Mouse (Mus musculus) monocyte, adult 2 months (primary cell): ENCODE results near the gene Spef2.

Experiments used
- DNase-seq, 2 experiments: peaks; one replicate each; pipeline ENCODE4 v3.0.0; 2022; ENCODE audit warnings: low spot score in 2 of 2, low read depth in 1 of 2

The Spef2 gene

DNA sequence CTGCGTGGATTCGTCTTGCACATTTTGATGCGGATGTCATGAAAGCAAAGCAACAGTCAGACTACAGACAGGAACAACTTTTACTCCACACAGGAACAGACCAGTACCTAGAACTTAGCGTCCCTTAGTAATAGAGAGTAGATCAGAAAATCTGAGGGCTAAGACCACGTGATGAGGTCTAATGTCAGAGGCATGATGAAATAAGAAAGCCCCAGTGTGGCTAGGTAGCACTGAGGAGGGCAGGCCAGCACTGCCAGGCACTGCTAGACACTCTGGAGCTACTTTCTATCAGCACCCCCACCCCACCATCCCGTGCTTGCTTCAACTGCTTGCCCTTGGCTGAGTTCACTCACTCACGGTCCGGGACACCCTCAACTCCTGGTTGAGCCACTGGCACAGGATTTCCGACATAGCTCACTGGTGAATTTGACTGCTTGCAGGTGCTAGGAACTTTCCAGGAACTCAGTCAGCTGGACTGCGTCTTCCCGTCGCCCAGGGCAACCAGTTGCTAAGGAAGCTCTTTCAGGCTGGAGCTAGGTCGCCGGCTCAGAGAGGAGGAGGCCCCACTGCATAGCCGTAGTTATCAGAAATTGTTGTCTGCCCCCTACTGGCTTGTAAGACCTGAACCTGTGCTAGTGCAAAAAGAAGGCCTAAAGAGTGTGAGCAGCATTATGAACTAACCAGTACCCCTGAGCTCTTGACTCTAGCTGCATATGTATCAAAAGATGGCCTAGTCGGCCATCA, at the start of gene Spef2:
TSS of gene Spef2 (minus strand) at position 510 of the 744 bp plus-strand sequence.
- peak in 1 of 2 experiments; percentile 37 for DNase-seq

DNA sequence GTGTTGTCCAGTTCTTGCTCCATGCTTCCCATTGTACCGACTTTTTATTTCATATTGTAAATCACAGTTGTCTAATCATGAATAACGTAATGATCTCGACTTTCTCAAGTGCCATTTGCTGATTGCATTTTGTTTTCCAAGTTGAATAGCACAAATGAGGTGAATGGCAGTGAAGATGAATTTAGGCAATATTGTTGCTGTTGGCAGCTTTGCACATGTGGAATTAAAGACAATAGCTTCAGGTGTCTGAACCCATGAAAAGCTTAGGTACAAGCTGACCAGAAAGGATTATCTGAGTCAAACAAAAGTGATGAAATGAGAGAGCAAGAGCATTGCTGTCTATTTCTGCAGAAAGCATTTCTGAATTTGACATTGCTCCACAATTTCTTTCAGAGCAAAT, 45.5 kb upstream of the Spef2 start:
- DNase-seq = no peak

DNA sequence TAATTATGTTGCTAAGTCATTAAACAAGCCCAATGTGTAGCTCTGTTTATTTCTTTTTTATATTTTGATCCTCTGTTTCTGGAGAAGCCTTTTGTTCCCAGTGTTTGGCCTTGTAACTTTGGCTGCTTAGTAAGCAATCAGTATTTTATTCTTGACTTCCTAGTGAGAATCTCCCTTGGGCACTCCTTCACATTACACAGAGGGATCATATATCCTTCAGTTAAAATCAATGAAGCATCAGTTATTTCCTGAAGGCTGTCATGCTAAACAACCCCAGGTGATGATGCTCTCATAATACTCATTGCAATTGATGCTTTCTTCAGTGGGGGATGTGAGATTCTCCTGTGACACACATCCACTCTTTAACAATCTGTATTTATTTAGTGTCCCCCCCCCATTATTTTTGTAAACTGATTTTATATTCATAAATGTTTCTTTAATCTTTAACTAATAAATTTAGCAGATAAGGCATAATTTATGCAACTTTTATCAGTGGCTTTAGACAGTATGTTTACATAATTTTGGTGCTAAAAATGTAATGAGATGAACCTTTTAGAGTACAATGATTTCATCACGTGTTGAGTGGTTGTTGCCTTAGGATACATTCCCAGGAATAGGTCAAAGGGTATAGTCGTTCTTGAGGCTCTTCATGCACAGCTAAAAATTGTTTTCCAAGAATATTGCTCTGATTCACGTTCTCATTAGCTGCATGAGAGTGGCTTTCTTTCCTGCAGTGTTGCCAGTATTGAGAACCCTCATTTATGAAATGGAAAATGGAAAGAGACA, 39.8 kb upstream of the Spef2 start:
- DNase-seq = no peak

DNA sequence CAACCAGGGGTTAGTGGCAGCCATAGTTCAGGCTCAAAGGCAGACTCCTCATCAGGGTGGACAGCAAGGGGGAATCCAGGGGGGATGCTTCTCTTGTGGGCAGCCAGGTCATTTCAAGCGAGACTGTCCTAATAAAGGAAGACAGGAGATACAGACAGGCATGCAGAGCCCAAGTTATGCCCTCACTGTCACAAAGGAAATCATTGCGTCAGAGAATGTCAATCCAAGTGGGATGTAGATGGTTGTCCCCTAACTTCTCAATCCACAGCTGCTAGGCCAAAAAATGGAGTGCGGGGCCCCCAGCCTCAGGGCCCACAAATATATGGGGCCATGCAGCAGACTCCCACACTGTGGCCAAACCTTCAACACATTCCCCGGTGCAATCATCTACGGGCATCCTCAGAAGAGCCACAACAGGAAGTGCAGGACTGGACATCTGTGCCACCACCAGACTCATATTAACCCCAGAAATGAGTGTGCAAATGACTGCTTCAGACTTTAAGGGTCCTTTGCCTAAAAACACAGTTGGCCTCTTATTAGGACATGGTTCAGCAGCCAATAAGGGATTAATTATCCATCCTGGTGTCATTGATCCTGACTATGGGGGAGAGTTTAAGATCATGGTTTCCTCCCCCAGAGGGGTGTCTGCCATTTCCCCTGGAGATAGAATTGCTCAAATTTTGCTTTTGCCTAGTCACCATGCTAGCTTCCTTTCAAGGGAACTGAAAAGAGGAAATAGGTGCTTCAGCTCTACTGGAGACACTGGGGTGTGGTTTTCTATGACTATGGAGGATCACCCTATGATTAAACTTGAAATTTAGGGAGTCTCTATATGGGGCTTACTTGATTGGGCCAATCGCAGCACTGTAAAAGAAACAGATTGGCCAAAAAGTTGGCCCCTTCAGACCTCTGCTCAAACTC, 25.8 kb upstream of the Spef2 start:
- DNase-seq = peak in 1 of 2 experiments; percentile 30

DNA sequence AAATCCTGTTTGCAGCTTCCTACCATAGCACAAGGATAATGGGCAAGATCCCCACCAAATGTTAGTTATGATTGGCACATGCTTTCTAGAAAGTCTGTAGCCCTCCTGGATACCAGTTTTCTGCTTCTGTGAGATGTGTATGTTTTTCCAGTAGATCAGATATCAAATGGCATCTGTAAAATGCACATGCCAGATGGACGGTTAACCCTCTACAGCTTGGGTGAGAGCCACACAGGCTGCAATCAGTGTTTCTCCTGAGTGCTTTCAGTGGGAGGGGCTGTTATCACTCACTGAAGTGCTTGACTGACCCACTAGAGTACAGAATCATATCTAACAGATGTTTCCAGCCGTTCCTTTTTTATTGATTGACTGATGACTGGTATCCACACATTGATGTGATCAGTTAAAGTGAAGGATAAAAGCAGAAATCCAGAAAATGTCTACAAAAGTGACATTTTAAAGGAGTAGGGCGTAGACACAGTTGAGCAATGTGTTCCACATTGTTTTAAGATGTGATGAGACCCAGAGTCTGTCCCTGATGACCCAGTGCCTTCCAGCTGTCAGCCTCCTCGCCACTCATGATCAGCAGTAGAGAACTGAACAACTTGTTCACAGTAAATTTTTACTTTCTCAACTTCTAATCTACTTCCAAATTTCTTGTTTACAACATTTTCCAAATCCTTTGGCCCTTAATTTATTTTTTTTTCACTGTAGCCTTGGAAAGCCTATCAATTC, 19.7 kb upstream of the Spef2 start:
- no peak for DNase-seq

DNA sequence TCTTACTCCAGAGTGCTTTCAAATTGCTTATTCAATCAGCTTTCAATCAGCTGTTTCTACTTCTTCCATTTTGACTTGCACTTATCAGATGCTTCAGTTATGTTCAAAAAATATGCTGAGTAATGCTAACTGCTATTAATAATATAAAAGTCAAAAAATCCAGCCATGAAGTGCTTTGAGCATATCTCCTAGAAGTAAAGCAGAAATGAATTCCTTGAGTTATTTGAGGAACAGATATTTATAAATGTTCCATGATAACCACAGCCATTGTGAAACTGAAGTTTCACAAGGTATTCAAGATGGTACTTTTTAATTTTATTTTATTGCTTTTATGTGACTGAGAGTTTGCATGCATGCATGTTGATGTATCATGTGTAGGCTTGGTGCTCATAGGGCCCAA, 18.4 kb upstream of the Spef2 start:
- DNase-seq = no peak

DNA sequence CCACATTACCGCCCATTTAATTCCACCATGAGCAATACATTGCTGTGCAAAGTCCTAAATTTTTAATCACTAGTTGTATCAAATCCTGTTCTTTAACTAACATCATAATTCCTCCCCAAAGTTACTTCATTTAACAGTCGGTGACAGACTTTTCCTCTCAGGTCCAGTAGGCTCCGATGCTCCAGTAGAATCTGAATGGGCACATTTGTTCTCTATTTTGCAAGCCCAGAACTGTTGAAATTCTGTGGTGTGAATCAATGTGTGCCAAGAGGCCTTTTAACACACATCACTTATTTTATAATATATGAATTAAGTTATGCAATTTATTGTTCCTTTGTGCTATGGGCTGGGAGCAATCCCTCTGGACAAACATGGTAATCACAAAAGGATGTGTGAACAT, 2.3 kb upstream of the Spef2 start:
- no peak for DNase-seq

DNA sequence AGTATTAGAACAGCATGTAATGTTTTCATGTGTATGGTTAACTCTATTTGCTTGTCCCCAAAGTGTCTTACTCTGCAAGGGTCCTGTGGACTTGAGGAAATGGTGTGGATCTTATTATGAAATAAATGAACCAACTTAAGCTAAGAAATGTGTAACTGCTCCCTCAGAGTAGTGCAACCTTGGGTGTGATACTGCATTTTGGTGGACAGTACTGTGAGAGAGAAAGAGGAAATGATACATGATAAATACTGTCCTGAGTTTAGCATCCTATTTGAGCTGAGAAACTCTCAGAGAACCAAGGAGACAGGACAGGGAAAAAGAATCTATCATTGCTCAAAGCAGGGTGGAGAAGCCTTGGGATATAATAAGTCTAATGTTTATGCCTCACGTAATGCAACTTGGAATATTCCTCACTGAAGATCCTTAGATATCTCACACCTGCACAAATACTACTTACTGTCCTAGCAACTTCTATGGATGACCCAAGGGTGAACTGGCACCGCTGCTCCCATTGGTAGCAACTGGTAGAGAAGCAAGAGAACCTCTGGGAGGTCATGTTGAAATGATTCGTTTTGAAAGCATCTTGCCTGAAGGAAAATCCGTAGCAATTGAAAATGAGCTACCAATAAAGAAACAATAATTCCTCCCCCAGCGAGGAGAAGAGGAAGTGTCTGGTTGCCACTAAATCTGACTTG, 1.1 kb downstream of the Spef2 start:
- no peak for DNase-seq

DNA sequence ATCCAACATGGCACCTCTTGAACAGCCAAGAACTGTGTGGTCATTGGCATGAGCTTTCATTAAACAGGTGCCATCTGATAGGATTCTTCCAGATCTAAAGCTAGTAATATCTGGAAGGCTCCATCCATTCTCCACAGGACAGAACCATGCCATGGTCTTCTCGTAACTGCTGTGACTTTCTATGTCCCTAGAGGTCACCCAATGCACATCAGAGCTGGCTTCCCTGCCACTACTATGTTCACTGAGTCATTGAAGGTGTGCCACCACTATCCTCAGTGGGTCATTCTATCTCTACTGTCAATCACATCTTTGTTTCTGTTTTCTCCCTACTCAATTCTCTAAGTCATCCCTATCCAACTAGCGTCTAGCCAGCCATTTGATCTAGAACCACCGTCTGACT, 6.5 kb downstream of the Spef2 start:
- DNase-seq = no peak

DNA sequence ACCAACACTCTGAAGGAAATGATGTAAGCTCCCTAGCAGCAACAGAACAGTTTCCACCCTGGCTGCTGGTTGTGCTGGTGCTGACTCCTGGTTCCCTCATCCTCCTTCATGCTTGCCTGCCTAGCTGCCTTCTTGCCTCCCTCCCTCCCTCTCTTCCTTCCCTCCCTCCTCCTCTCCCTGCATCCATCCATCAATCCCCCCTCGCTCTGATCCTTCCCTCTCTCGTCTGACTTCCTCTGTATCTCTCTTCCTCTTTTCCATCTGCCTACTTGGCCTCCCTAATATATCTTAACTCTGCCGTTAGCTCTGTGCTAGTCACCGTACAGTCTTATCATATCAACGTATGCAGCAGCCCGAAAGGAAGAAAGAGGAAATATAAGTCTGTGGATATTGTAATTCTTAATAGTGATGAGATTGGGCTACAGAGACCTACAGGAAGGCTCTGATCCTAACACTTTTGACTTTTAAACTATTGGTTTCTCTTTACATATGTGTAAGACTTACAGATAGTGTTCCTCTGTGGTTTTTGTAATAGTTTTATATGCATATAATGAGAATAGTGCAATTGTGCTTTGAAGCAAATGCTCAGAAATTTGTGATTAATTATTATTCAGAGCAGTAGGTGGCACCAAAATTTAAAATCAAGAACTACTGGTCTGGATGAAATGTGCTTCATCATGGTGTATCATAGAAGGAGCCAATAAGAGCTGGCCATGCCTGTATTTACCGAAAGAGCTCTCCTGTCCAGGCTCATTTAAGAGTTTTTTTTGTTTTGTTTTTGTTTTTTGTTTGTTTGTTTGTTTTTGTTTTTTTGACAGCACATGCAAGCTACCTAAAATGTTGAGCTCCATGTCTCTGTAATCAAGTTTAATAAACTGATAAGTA, 33.9 kb downstream of the Spef2 start:
- no peak for DNase-seq

DNA sequence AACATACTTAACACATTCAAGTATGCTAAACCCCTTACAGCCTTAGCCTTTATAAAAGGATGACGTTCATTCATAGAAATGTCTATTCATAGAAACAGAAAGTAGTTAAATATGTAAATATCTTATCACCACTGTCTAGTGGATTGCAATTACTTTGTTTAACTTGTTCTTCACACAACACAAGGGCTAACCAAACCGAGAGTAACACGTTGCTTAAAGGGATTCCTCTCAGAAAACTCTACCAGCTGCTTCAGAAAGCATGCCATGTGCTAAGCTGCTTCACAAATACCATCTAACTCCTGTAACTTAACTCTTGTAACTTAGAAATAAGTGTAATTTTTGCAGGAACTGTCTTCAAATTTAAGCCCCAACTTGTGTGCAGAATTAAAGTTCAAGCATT, 35.0 kb downstream of the Spef2 start:
- DNase-seq = no peak

DNA sequence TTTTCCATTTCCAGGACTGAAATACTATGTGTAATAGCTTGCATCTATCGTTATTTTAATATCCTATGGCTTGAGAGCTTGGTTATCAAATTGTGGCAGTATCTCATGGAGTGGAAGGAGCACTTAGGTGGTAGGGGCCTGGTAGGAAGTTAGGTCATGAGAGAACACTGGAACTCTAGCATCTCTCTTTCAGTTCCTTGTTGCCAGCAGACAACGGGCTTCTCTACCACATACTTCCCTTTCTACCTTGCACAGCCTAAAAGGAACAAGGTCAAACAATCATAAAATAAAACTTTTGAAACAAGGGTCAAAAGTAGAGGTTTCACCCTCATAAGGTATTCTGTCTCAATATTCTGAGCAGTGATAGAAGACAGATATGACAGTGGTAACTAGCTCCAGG, 38.3 kb downstream of the Spef2 start:
- peak in 1 of 2 experiments; percentile 16 for DNase-seq

DNA sequence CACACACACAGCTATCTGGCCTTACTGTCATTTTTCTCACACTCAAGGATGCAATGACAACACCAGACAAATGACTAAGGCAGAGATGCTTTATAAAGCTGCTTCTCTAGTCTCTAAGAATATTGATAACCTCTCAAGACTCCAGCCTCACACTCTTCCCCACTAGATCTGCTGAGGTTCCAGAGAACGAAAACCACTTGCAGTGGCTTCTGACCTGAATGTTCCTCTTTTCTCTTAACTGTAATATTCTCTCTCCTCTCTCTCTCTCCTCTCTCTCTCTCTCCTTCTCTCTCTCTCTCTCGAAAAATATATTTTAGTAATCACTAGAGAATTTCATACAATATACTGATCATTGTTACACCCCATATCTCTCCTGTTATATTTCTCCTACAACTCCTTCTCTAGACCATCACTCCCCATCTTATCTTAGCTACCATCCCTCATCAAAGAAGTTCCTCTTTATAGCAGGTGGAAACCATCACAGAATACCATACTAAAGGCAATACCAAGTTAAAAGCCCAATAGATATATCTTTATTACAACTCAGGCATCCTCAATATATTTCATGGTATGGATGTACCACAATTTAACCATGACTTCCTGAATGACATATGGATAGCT, 42.7 kb downstream of the Spef2 start:
- DNase-seq = no peak

DNA sequence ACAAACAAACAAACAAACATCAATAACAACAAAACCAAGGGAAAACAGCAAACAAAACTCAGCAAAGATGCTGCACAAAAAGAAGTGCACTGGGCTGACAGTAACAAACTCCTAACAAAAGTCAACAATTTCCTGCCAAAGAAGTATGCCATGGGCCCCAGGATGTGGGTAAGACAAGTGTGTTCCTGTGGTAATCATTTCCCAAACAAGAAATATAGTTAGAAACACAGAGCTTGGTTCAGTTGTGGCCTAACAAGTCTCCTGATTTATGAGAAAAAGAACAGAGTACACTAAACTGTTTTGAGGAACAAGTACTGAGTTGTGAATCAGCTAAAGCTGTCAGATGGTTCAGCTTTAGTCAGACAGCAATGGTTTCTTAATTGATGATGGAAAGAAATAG, 46.8 kb downstream of the Spef2 start:
- DNase-seq = no peak

DNA sequence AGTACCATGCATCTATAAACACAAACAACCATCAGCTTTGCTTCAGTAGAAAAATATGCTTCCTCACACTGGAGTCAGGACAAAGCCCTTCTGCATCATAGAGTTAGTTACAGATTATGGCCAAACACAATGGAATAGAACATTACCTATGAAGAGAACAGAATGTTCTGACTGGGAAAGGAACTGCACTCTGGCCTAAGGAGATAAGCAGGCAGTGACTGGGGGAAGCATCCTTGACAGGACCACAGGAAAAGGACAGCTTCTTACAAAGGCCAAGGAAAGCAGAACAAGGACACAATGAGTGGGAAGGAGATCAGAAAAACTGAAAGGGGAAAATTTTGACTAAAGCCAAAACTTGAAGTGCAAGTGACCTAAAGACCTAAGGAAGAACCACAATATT, 56.9 kb downstream of the Spef2 start:
- DNase-seq = no peak

DNA sequence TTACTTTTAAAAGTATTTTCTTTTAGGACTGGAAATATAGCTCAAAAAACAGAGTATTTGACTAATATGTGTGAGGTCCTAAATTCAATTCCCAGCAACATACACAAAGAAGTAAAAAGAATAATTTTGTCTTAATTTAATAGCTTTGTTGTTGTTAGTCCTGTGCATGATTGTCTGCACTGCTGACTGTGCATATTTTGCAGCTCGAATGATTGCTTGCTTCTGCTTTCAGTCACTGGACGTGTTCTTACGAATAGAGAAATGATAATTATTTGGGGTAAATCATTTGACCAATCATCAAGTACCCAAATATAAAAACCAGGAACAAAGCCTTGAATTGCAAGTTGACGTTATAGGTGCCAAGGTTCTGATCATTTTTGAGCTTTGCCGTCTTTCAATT, 57.8 kb downstream of the Spef2 start:
- no peak for DNase-seq

DNA sequence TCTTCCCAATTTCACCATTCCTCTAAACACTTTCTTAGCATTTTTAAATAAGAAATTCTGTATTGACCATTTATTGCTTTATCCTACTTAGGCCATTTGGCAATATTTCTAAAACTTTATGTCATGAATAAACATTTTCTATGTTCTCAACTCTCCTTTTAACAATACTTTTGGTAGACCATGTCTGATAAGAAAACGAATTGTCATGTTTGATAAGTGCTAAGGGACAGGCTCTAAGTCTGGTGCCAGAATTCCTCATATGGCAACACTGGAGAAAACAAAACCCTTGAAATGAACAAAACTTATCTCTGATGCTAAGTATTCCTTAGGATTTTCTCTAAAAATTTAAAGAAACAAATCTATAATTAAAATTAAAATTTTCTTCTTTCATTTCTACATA, 58.2 kb downstream of the Spef2 start:
- no peak for DNase-seq

DNA sequence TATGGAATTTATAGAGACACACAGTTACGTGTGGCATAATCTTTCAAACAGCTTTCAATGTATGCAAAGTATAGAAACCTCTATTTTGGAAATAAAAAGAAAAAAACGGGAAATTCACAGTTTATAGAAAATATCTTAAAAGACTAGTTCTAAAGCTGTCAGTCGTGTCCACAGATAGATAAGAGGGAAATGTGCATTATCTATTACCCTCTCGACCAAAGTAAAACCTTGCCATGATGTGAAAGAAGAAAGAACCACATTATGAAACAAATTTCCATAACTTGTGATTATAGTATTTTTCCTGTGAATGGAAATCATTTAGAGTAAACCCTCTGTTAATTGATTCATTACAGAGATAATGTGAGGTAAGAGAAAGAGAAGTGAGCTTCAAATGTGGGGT, 65.2 kb downstream of the Spef2 start:
- no peak for DNase-seq
